Mouse (Mus musculus): Measurements from ENCODE around the gene Clec1a.

Clec1a gene

DNA sequence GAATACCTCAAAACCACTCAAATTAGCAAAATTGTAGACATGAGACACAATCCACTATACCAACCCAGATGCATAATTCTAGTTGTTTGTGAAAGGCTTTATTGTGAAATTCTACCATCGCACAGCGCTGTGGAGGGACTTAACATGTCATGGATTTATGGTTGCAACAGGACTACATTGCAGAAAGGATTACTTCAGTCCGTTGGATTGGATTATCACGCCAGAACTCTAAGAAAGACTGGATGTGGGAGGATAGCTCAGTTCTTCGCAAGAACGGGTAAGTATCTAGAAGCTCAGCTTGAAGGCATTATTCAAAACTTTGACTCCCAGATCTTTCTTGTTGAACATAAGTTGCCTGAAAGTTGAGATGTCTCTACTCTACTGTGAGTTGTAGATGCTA lies 48.4 kb downstream of the Clec1a start:
- DNase-seq: no peak

DNA sequence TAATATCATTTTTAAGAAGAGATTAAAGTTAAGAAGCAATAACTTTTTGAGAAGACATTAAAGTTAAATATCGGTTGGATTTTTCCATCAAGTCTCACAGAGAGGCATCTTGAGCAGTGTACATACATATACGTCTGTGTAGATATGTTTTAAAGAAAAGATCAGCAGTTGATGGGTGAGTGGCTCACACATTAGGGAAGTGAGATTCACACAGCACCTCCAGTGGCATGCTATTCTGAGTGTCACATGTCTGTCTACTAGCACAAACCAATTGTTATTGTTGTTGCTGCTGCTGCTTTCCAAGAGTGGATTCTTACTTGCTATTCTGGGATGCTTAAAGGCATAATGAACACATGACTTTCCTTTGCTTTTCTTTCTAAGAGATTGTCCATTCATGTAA lies 49.4 kb downstream of the Clec1a start:
- no peak for DNase-seq

DNA sequence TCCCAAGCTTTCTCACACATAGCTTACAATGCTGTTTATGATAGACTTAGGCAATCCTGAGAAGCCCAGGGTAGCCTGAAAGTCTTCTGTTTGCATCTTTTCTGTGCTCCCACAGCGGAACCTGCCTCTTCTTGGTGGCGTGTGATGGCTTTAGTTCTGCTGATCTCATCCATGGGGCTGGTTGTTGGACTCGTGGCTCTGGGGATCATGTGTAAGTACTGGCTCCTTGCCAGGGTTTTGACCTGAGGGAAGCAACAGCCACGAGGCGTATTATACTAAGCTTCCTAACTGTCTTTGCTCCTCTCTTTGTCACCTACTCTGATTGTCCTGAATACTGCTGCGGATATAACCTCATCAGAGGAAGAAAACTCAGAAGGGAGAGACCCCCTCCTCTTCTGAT lies 51.9 kb downstream of the Clec1a start:
- DNase-seq: peak; percentile 15 to 25

DNA sequence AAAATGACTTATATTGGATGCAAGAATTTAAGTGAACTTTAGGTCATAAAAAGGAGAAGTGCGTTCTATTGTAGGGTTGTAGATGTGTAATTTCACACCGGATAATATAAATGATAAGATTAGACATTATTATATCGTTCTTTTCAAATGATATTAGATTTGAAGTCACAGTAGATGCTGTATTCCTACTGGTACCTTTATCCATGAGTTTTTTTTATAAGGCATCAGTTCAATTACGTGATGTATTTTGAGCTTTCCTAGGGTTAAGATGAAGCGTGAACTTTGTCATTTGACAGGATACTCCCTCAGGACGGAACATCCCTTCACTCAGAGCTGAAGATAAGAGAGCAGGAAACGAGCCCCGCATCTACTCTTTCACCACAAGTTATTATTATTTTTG lies 54.8 kb downstream of the Clec1a start, which contains the start of gene Clec1b:
Clec1b (plus strand) TSS at position 301 of the 400 bp plus-strand sequence.
- DNase-seq: no peak

DNA sequence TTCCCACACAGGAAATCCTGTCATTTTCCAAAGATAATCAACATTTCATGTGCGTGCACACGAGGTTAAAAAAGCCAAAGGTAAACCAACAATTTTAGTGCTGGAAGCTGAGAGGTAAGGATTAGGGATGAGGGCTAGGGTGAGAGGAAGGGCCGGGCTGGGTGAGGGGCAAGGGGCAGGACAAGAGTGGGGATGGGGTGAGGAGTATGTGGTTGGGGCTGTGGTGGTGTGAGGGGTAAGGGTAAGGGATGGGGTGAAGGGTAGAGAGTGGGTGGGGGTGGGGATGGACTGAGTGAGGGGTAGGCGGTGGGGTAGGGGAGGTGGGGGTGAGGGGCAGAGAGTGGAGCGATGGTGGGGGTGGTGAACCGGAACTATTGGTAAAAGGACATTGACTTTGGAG lies 58.1 kb downstream of the Clec1a start:
- DNase-seq: no peak

DNA sequence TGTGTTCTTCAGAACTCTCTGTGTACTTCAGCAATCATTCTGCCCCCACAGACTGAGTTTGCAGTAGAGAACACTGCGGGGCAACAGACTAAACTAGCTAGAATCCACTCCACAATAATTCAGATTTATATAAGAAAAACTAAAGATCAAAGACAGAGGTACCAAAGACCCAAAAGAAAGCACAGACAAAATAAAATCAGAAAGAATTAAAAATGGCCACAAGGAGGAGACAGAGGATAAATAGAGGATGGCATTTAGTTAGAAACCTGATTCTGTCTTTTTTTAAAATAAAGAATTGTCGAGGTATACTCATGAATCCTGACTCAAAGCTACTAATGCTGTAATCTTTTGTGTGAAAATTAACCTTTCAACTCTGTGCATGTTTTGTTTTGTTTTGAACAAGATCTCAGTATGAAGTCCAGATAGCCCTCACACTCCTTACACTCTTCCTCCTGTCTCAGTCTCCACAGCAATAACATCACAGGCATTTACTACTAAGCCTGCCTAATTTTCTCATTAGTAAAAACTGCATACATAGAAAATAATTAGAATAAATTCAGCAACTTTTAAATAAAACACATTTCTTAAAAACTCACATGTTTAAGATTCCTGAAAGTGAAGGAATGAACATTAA lies 58.6 kb downstream of the Clec1a start:
- DNase-seq: no peak

DNA sequence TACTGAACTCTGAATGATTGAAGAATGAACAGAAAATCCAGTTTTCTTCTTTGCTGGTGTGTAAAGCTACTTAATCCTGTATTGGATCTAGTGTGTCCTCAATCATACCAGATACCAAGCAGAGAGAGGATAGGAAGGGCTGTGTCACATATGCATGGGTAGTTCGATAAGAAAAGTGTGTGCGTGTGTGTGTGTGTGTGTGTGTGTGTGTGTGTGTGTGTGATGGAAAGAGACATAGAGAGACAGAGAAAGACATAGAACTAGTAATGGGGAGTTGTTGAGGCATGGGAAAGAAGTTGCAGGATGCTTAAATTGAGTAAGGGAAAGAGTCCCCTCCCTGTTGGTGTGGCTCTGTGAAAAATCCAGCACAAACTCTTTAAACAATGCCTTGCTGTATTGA lies 66.0 kb downstream of the Clec1a start, which contains the start of gene Clec12b:
Clec12b (minus strand) TSS at position 101 of the 400 bp plus-strand sequence.
- no peak for DNase-seq

DNA sequence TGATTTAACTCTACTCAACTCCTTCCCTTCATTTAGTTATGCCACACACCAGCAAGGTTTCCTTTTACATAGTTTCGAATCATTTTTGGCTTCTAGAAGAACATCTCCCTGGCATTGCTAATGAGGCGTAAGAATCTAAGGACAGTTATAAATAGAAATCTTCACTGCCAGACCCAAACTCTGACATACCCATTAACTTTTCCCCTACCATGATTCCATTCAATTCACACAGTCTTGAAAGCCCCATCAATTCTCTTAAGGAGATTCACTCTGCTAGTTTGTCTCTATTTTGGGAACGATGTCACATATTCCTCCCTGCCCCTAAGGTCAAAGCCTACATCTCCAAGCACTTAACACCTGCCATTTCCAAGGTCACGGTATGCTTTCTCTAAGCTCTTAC lies 66.8 kb downstream of the Clec1a start:
- DNase-seq: no peak

DNA sequence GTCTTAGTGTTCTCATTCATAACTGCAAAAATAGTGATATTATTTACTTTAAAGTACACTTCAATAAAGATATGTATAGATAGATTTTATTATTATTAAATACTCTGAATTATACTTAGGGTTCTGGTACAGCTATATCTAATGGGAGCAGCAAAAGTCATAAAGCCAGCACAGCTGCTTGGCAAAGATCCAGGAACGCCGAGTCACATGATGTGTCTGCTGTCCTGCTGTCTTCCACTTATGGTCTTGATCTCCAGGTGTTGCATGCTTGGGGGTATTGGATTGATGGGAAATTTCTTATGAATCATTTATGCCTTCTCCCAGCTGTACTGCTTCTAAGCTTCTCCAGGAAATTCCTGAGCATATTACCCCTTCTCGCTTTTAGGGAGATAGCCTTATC lies 68.3 kb downstream of the Clec1a start:
- no peak for DNase-seq

DNA sequence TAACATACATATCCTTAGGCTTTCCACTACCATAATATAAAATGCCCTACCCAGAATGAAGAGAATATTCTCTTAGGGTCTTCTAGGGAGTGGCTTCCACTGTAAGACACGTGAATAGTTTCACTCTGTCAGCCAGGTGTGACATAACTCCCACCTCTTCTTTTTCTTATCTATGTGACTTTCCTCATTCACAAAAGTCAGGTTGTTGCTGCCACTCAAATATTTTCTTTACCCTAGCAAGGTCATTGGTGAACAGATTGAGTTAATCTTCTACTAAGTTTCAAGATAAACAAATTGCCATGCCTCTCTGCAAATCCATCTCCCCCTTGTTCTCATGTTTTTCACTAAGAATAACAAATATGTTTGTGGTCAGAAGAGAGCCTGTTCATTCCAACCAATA lies 70.1 kb downstream of the Clec1a start:
- DNase-seq: no peak

DNA sequence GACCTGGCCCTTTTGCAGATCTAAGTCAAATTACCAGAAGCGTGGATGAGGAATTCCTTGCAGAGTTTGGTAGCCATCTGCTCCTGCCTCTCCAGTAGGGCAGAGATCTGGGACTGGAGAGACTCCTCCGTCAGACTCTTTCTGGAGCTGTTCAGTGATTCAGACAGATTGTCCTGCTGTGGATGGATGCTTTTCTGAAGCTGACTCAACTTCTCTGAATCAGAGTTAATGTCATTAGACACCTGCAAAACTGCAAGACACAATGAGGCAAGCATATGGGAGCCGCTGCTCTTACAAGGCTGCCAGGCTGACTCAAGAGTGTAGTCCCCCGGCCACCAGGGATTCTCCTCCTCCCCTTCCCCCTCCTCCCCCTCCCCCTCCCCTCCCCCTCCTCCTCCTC lies 71.3 kb downstream of the Clec1a start:
- no peak for DNase-seq

DNA sequence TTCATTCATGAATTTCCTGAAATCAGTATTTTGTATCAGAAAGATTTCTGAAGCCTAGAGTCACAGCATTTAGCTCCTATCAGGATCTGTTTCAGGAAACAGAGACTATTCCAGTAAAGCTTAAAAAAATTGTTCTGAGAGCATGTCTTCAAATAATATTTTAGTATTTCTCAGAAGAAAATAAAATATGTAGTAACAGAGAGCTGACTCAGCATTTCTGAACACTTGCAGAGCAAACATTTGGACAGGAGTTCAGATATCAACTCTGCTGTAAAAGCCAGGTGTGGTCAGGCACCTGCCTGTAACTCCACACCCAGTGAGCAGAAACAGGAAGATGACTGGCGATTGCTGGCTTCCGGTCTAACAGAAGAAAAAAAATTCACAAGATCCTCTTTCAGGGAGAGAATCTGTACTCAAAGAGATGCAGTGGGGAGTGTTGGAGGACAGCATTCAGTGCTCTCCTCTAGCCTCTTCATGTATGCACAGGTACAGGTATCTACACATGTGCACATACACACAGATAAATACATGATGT lies 76.8 kb downstream of the Clec1a start:
- DNase-seq: no peak
